Mouse (Mus musculus): ENCODE data around the gene Olfr1396. TPM values are rescaled to one million over a fixed set of nuclear protein-coding genes. Genes with fewer than 3 reads are reported as not detected.

The Olfr1396 gene
- polyA plus RNA-seq (2017; shearing (Covaris generic)) = not detected

DNA sequence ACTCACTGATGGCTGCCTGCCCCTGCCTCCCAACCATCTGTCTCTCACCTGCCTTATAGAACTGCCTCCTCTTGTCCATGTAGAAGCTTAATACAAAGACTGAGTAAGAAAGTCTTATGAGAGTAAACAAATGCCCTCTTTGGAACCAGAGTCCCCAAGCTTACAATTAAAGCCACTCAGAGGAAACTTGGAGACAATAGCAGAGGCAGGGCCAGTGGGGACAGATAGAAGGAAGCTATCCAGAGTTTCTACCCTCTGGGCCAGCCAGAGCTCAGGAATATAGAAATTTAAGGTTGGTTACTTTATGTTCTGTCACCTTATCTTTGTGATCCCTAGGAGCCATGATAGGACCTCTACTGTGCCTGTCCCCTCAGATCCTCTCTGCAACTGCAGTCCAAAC is at the start of gene Olfr1396:
Gene Olfr1396 (minus strand): TSS at position 101 of the 400 bp plus-strand sequence.

DNA sequence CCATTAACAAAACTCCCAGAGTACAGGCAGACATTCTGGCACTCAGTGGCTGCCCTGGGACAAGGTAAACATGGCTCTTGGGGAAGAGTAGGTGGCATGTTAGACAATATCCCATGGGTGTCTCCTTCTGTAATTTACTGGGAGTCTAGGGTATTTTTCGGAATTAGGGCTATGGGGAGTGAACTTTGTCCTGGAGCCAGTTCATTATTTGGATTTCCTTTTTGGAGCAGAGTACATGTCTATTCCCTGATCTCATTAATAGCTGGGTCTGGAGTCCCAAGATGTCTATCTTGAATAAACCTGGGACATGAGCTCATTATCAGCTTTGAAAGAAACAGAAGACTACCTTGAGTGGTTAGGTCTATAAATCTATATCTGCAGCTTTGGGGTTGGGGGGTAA is 39.4 kb upstream of the Olfr1396 start, which contains the start of gene Olfr1394:
Gene Olfr1394 (plus strand): TSS at position 301 of the 400 bp plus-strand sequence.

DNA sequence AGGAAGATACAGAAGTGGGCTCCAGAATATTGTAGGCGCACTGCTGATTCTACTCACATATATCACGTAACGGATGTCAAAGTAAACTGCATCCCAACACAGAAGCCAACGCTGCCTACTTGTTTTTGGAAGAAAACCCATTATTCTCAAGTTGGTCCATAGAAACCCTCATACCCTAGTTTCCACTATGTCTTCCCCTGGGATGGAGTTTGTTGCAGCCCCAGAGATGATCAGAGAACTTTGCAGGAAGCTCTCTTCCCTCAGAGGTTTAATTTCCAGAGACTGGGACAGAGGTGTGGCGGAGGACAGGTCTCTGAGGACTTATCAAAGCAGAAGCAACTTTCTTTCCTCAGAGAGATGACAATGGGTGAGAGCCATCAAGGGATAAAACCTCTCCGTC is 27.3 kb upstream of the Olfr1396 start, which contains the start of gene Olfr1395:
Gene Olfr1395 (plus strand): TSS at position 301 of the 400 bp plus-strand sequence.

DNA sequence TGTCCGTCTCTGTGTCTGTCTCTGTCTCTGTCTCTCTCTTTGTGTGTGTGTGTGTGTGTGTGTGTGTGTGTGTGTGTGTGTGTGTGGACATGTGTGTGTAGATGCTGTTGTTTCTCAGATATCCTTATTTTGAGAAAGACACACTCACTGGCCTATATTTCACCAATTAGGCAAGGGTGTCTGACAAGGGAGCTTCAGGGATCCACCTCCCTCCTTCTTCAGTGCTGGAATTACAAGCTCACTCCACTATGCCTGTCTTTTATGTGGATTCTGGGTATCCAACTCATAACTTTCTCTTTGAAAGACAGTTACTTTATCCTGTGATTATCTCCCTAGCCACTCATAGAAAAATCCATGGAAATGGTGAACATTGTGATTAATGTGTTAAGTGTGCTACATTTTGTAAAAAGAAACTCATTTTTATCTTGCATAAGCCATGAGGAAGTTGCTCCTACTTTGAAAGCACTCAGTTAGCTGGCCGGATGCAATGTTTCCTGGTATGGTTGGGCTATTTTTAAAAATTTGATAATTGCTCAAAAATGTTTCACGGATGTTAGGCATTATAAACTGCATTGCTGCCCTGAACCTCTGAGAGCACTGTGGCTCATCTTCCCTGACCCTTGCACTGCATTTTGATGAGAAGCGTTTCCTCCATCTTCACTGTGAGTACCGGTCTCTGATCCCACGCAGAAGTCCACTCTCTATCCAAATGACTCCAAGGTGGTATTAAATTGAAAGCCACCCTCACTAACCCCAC is 38.5 kb downstream of the Olfr1396 start, which contains the start of gene Ifi47:
Gene Ifi47 (plus strand): TSS at position 587 of the 757 bp plus-strand sequence.

DNA sequence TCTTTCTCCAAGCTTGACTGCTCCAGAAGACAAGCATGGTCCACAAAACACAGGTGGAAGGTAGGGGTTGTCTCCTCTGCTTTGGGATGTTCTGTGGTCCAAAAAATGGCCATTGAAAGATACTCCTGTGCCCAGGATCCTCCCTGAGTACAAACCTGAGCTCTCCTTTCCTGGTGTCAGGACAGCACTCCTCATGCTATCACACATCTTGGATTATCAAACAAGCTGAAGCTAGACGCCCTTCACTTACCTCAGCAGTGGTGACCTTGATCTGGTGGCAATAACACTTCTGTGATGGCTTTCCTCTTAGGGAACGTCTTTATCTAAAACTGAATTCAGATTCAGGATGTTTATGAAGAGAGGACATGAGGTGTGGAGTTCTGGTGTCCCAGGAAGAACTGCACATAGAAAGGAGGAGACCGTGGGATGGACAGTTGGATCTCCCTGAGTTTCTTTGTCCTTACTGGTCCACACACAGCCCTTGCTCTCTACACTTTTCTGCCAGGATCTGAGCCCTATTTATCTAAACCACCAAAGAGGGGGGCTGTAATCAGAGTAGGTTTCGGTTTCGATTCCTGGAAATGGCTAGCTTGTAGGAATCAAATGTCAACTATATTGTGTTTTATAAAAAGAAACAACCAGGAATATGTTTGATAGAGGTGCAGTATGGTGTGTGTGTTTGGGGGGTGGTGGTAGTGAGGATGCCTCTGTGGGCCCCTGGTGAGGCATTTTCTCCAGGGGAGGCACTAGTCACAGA is 50.8 kb downstream of the Olfr1396 start, which contains the start of gene Tgtp2:
Gene Tgtp2 (minus strand): TSS at position 494 of the 757 bp plus-strand sequence.

Other genes with a start within 250 kb of the Olfr1396 start
- 206 TPM for gene Irgm1, start 243.2 kb downstream of the Olfr1396 start, polyA plus RNA-seq (2017; shearing (Covaris generic))
- gene Gm5431, start 212.7 kb downstream of the Olfr1396 start, polyA plus RNA-seq (2017; shearing (Covaris generic)) = 1.7 TPM
- gene Psme2b, start 168.7 kb downstream of the Olfr1396 start, polyA plus RNA-seq (2017; shearing (Covaris generic)) = 280 TPM
- 0.68 TPM for gene Olfr56, start 136.0 kb downstream of the Olfr1396 start, polyA plus RNA-seq (2017; shearing (Covaris generic))
- 291 TPM for gene 9930111J21Rik1, start 135.5 kb downstream of the Olfr1396 start, polyA plus RNA-seq (2017; shearing (Covaris generic))
- 10.5 TPM for gene Gm12185, start 122.6 kb downstream of the Olfr1396 start, polyA plus RNA-seq (2017; shearing (Covaris generic))
- 270 TPM for gene Tgtp1, start 120.7 kb downstream of the Olfr1396 start, polyA plus RNA-seq (2017; shearing (Covaris generic))
- 168 TPM for gene 9930111J21Rik2, start 63.6 kb downstream of the Olfr1396 start, polyA plus RNA-seq (2017; shearing (Covaris generic))
- 375 TPM for gene Tgtp2, start 50.7 kb downstream of the Olfr1396 start, polyA plus RNA-seq (2017; shearing (Covaris generic))
- 613 TPM for gene Ifi47, start 38.3 kb downstream of the Olfr1396 start, polyA plus RNA-seq (2017; shearing (Covaris generic))
- not detected for gene Olfr1395, start 27.4 kb upstream of the Olfr1396 start, polyA plus RNA-seq (2017; shearing (Covaris generic))
- gene Olfr1394, start 39.5 kb upstream of the Olfr1396 start, polyA plus RNA-seq (2017; shearing (Covaris generic)) = not detected
- not detected for gene Btnl9, start 72.3 kb upstream of the Olfr1396 start, polyA plus RNA-seq (2017; shearing (Covaris generic))
- gene Zfp62, start 88.4 kb upstream of the Olfr1396 start, polyA plus RNA-seq (2017; shearing (Covaris generic)) = 78.7 TPM
- gene Mgat1, start 129.3 kb upstream of the Olfr1396 start, polyA plus RNA-seq (2017; shearing (Covaris generic)) = 128 TPM
- gene Olfr1393, start 163.4 kb upstream of the Olfr1396 start, polyA plus RNA-seq (2017; shearing (Covaris generic)) = not detected
- not detected for gene Olfr1392, start 170.4 kb upstream of the Olfr1396 start, polyA plus RNA-seq (2017; shearing (Covaris generic))
- not detected for gene Olfr10, start 189.9 kb upstream of the Olfr1396 start, polyA plus RNA-seq (2017; shearing (Covaris generic))
- not detected for gene Olfr1391, start 207.9 kb upstream of the Olfr1396 start, polyA plus RNA-seq (2017; shearing (Covaris generic))
- not detected for gene Olfr1390, start 220.3 kb upstream of the Olfr1396 start, polyA plus RNA-seq (2017; shearing (Covaris generic))

All from activated CD4-positive, CD25-positive, alpha-beta regulatory T cell, adult 9 weeks (primary cell).